Mouse (Mus musculus) small intestine, adult 2 months (tissue): ENCODE measurements around the gene Abhd14a.

Experiments
- CTCF ChIP-seq: fragments of 200-500 bp; IDR thresholded peaks from 2 replicates; pipeline ENCODE4 v1.5.1; 2012; ENCODE audit warnings: low read depth, mild to moderate bottlenecking, control low read depth, inconsistent platforms, low read length, moderate library complexity, mixed read lengths; ENCODE audit not compliant: insufficient replicate concordance, insufficient read length; ENCODE audit errors: extremely low read depth
- POLR2A ChIP-seq: fragments of 200-500 bp; IDR thresholded peaks from 2 replicates; pipeline ENCODE4 v1.6.1; 2012; ENCODE audit warnings: low read depth, mild to moderate bottlenecking, control low read depth, inconsistent platforms, low read length, moderate library complexity

GRCm38 (mm10) chr9:106462430-106462800 is 14.9 kb upstream of the Abhd14a start:
- TF ChIP-seq POLR2A = no peak
- no peak for TF ChIP-seq CTCF
